Mouse (Mus musculus) brain, adult 2 months (tissue): ENCODE results near the gene Olfr315.
"Not testable (repeated sequence)": the region's sequence is repeated elsewhere in the genome, so short reads cannot be mapped to it uniquely, and the experiment has no call there.

Experiments
- DNase-seq: peaks from one replicate; pipeline ENCODE4 v3.0.0; 2011; ENCODE audit warnings: low read depth, low spot score

Olfr315 gene

DNA sequence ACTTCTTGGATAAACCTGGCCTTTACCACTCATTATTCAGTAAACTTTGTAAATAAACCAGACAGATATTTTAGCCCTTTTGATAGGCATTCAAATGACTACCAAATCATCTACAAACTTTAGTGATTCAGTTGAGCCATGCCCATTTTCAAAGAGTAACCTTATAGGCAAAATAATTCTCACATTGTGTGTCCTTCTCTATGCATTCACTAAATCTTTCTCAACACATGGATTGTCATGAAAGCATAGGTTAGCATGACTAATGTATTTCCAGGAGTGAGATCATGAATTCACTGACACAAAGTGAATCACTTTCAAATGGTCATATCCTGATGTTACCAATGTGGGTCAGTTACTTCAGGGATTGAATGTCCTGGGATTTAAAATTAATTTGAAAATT, at the start of gene Olfr315:
Gene Olfr315 (plus strand): TSS at position 301 of the 400 bp plus-strand sequence.
- no peak for DNase-seq

DNA sequence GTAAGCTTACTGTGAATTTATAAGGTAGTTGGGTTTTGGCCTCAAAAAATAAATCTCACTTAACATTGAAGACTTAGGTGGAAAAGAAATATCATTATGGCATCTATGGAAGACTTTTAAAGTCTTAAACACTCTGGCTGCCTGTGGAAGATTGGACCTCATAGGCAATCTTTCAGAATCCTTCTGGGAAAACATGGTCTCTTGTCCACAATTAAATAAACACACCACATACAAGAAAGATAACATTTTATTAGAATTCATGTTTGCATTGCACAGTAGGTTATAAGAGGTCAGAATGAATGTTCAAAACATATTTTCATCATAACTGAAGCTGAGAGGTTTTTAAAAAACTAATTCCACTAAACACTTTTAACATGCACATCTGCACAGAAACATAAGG, 49.1 kb upstream of the Olfr315 start, which contains the start of gene Olfr318:
Gene Olfr318 (minus strand): TSS at position 101 of the 400 bp plus-strand sequence.
- no peak for DNase-seq

DNA sequence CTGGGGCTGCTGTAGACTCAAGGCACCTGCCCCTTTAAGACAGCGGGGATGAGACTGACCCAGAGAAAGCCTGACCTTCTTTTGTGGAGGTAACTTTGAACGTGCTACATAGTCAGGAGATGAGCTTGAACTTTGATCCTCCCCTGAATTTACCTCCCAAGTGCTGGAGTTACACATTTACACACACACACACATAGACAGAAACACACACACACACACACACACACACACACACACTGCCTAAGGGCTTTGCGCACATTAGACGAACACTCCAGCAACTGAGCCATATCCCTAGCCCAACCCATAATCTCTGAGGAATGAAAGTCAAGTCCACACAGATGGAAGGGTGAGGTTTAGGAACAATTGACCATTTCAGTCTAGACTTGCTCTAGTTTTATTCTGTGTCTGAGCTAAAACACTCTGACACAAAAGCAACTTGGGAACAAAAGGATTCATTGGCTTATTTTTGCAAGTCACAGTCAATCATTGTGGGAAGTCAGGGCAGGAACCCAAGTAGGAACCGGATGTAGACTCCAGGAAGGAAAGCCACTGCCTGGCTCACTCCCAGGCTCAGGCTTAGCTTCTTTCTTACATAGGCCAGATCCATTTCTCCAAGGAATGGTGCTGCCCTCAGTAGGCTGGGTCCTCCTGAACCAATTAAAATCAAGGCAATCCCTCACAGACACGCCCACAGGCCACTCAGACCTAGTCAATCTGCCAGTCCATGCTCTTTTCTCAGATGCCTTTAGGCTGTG, 44.9 kb upstream of the Olfr315 start:
- DNase-seq = not testable (repeated sequence)

DNA sequence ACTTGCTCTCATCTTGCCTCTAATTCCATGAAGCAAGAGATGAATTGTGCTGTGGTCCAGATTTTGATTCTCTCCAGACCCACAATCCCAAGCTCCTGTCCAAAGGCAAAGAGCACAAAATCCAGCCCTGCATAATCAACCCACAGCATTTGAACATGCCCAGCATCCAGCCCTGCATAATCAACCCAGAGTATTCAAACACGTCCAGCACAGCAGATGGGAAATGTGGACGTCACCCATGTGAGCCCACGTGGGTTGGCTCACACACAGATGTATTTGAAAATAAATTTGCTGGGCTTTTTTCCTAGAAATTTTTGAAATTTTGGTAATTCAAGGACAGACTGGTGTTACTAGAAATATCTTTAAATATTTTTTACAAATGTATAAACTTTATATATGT, 39.6 kb upstream of the Olfr315 start:
- DNase-seq = peak; percentile 68

DNA sequence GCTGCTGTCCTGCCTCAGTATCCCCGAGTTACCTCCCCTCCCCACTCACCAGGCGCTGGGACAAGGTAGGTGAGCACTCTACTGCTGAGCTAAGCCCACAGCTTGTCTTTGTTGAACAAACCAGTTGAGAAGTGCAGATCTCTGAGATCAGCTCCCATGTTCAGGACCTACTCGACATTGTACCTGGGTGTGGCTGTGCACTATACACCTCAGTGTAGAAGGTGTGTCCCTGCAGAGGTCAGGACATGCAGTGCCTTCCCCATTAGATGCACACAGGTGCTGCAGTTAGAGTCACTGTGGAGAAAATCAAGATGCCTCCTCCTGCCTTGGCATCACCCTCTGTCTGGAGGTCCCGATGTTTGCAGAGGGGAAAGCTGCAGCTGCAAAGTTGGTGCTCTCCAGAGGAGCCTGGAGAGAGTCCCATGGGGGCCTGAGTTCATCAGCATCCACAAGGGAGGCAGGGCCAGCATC, 34.2 kb upstream of the Olfr315 start, which contains the start of gene Olfr317:
Gene Olfr317 (minus strand): TSS at position 421 of the 471 bp plus-strand sequence.
- no peak for DNase-seq

DNA sequence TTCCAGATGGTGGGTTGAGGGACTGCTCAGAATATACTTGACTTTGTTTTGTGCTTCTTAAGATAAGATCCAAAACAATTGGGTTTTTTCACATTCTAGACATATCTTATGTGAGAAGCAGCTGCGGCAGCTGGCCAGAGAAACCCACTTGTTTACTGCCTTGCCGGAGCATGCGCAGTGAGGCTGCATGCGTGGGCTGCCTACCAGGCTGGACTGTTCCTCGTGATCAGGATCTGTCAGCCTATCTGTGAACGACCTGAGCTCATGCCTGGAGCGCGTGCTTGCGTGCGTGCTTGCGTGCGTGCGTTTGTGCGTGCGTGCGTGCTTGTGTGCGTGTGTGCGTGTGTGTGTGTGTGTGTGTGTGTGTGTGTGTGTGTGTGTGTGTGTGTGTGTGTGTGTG, 21.9 kb upstream of the Olfr315 start:
- peak; percentile 58 for DNase-seq

DNA sequence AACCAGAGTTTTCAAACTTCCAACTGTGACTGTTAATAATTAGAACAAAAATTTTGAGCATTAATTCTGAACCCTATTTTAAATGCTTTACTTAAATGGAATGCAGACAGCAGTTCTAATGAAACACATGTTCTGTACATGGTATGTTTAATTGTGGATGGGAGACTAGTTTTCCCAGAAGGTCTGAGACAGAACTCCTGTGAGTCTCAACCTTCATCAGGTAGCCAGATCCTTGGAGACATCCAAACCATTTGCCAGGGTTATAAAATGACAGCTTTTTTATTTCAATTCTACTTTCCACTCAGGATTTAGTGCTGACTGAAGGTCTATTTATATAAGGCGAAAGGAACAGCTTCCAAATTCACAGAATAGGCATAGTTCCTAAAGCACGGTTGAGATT, 20.6 kb upstream of the Olfr315 start, which contains the start of gene Olfr316:
Gene Olfr316 (plus strand): TSS at position 301 of the 400 bp plus-strand sequence.
- DNase-seq = no peak

DNA sequence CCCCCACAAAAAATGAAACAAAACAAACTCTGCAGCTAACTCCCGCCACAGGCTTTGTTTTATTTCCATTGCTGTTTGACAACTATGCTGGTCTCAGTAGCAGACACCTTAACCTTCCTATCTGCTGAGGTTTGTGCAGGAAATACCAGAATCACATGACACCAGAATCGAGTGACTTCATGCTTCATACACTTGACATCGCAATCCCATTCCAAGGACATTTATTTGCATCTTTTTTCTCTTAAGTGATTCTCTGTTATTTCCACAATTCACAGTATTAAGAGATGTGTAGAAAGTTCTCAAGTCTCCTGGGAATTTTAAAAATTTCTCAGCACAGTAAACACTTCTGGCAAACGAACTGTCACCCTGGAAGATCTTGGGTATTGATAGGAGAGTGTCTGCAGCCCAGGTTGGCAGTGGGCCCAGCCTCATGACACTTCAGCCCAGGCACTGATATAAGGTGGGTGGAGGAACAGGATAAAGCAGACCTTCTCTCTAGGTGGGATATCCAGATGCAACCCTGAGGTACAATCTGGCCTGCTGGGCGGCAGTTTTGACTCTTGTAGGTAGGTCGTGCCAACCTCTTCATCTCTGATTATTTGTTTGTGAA, 9.6 kb downstream of the Olfr315 start, which contains the start of gene Olfr314:
Gene Olfr314 (plus strand): TSS at position 473 of the 610 bp plus-strand sequence.
- DNase-seq = no peak

DNA sequence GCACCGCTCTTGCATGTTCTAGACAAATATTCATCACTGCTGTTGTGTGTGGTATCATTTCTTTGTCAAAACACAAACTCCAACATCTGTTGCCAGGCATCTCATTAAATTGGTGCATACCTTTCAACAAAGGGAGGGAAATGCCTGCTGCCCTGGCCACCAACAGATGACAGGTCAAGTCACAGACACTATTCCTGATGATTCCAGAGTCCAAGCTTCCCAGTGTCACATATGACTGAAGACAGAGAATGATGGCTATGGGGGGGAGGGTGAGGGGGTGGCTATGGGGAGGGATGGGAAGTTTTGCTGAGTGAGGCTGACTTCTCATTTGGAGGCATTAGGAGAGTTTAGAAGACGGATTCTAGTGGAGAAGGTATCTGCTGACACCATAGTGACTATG, 11.2 kb downstream of the Olfr315 start:
- DNase-seq = no peak

DNA sequence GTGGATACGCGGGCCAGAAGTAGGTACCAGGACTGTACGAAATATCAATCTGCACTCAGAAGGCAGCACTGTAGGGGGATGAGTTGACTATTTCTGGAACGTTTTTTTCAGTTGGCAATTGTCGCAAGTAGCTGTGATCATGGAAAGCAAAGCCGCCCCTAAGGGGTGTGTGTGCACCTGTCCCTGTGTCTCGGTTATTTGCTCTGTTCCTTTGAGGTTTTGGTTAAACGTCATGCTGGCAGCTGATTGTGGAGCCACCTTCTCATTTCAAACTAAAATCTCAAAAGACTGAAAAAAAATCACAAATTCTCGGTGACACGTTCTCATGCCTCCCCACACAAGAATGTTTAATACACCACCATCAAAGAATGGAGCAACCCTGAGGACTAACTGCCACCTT, 14.7 kb downstream of the Olfr315 start:
- DNase-seq = no peak

DNA sequence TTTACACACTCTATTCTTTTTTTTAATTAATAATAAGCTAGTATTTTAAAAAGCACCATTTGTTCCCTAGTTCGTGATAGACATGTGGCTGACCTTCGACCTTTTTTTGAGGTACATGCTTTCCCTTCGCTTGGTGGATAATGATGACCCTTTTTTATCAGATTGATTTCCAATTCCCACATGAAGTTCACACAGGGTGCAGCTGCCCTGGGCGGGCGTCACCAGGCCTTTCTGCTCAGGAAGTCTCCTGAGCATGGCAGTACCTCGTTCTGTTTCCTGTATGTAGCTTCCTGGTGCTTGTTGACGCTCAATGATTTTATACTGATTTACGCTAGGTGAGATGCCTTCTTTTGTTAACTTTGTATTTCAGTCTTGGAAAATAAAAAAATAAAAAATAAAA, 15.4 kb downstream of the Olfr315 start:
- no peak for DNase-seq

DNA sequence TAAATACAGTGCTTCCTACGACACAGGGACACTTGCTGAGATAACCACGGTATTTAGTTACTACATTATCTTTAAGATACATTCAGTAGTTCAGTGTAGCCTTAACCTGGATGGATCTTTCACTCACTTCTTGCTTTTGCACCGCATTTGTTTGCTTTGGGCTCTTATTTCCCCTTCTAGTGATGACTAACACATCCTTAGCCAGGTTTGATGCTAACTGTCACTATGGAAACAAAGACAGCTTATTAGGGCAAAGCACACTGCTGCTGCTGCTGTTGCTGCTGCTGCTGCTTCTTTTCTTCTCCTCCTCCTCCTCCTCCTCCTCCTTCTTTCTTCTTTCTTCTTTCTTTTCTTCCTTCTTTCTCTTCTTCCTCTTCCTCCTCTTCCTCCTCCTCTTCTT, 16.5 kb downstream of the Olfr315 start:
- DNase-seq = peak; percentile 63

DNA sequence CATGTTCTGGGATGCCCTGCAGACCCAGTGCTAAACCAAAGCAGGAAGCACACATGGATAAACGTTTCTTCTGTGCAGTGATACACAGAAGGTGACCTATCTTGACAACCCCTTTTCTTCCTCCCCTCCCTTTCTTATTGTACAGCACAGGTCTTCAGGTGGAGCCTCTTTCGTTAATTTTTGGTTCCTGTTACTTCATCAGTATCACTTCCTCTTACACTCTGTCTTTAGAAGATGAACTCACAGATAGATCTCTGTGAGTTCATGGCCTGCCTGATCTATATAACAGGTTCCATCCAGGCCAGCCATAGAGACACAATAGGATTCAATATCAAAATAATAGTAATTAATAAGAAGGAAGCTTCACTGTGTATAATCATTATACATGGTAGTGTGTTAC, 17.1 kb downstream of the Olfr315 start:
- no peak for DNase-seq

DNA sequence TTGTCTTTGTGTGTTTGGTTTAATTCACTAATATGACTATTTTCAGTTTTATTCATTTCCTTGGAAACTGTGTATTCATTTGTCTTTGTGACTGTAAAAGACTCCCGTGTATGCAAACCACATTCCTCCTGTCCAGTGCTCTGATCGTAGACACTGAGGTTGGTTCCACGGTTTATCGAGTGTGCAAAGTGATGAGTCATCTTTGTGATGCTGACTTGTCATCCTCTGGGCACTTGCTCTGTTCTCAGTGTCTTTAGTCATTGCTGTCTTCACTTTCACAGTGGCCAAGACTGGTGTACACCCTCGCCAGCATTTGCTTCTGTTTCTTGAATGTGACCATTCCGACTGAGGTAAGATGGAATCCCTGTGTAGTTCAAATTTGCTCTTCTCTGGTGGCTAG, 17.7 kb downstream of the Olfr315 start:
- peak; percentile 25 for DNase-seq

DNA sequence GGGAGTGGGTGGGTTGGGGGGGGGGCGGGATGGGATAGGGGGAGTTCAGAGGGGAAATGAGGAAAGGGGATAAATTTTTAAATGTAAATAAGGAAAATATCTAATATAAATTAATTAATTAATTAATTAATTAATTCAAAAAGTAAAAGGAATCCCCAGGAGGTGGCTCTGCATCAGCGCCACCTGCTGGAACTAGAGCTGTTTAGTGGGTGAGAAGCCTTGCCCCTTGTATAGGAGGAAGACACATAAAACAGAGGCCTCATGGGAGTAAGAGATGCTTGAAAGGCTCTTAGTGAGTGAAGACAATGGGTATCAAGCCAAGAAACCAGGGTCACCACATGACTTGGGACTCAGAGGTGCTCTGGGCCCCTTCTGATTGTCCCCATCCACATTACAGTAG, 22.9 kb downstream of the Olfr315 start:
- no peak for DNase-seq

DNA sequence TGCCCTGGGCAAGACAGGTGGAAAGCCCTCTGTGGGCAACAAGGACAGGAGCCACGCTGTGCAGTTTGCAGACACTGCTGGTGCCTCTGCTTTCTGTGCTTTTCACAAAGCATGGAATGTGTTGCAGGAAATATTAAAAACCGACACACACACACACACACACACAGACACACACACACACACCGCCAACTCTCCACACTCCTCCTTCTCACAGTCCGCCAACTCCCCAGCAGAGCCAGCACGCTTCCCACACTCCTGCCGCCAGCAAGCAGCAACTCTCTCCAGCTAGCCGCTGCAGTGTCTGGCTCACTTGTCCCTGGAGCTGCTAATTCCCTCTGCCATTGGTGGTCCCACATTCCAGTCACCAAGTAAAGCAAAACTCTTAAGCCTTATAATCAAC, 23.9 kb downstream of the Olfr315 start:
- DNase-seq = peak; percentile 74

DNA sequence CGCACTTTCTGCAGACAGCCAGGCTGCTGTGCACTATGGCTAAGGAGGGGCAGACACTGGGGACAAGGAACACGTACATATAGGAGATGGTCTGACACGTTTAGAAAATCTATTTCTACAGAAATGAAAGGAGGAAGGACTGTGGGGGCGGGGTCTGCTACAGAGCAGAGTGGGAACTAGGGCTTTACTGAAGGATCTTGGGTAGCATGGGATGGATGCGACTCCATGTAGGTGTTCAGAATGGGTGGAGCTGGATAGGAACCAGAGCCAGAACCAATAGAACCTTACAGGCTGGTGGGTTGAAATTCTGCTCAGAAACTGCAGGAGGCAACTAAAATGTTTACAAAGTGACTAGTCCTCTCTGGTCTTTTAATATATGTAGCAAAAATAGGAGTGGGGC, 26.8 kb downstream of the Olfr315 start:
- DNase-seq = peak; percentile 39

DNA sequence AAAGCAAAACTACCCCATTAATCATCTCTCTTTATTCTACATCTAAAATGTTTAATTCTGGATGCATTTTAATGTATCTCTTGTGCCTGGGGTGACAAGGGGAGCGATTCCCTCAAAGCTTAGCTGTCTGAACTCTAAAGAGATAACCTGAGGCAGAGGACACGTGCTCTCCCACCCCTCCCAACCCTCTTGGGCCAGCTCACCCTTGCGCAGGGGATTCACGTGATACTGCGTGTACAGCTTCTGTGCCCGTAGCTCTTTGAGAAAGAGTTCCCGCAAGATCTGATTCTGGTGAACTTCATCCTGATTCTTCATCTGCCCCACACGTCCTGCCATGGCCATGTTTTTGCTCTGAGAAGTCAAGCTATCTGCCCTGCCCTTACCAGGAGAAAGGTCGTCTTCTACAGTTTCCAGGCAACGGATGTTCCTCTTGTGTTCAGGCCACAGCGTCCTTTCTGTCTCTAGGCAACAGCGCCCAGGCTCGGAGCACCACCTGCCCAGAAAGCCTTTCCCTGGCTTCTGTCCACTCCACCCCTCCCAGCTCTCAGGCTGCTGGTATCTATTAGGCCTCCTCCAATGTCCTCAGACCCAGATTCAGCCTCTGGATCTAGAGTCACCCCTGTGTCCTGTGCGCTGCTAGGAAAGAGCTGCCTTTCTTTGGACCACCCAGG, 28.7 kb downstream of the Olfr315 start, which contains the start of gene Fam183b:
Gene Fam183b (minus strand): TSS at position 403 of the 671 bp plus-strand sequence.
- peak; percentile 76 for DNase-seq

DNA sequence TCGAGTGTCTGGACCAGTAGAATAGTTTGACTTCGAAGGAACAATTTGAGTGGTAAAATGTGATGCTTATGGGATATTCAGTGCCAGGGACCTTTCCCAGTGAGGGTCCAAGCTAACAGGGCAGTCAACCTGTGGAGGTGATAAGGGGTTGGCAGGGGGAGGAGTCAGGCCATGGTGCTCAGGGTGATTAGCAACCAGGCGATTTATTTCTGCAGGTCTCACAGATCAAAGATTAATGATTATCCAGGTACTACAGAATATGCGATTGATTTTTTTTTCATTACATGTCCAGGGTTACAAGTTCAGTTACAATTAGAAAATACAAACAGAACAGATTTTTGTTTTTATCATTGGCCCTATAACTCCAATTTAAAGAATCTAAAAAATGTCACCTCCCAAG, 30.9 kb downstream of the Olfr315 start:
- DNase-seq = no peak

DNA sequence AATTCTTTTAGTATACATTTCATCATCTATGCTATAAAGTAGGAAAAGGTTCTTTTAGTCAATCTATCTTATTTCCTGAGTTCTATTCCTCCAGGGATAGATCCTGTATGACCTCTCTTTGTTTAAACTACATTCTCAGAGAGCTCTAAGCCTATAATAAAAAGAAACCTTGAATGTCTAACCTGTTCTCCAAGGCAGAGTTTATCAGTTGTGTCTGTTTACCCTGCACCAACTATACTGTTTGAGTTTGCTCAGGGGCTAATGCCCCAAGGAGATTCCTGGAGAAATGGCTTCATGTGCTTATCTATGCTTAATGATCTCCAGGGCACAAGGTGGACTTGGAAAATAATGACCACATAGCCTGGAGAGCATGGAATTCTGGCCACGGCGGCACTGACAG, 31.4 kb downstream of the Olfr315 start:
- no peak for DNase-seq

DNA sequence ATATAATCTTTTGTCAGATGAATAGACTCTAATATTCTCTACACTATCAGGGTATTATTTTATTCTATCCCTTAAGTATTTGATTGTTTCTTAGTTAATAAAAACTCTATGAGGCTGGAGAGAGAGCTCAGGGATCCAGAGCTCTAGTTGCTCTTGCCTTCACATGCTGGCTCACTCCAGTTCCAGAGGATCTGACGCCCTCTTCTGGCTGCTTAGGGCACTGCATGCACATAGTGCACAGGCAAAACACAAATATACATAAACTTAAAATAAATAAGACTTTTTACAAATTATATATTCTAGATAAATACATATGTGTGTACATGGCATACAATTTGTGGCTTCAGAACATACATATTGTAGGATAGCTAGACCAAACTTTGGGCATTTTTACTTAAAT, 39.0 kb downstream of the Olfr315 start:
- no peak for DNase-seq

DNA sequence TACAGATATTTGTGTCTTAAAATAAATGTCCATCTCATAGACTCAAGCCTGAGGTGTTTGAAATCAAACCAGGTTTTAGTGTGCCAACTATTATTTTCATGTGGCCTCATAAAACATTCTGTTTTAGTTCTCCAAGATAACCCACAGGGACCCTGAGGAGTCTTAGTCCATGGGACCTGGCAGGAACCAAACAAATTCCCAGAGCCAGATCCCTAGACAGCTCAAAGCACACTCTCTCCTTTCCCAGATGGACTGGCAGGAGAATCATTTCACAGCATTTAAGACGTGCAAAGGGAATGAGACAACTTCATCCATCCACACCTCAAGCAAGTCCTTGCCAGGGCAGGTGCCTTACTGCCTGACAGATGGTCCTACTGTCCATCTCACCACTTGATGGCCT, 41.7 kb downstream of the Olfr315 start, which contains the start of gene Olfr313:
Gene Olfr313 (plus strand): TSS at position 301 of the 400 bp plus-strand sequence.
- not testable (repeated sequence) for DNase-seq
